Mouse (Mus musculus): ENCODE results near the gene Gm21973. TPM values are rescaled to one million over a fixed set of nuclear protein-coding genes. Genes with fewer than 3 reads are reported as not detected.

Gm21973 gene
- not detected for total RNA-seq (2021)
- long read RNA-seq, experiment 1, result 0 reads
- long read RNA-seq, experiment 2, partial matches to known transcripts, result 0 of 3 reads
- long read RNA-seq, experiment 2, other reads (novel, unspliced or antisense), result 3 of 3 reads

DNA sequence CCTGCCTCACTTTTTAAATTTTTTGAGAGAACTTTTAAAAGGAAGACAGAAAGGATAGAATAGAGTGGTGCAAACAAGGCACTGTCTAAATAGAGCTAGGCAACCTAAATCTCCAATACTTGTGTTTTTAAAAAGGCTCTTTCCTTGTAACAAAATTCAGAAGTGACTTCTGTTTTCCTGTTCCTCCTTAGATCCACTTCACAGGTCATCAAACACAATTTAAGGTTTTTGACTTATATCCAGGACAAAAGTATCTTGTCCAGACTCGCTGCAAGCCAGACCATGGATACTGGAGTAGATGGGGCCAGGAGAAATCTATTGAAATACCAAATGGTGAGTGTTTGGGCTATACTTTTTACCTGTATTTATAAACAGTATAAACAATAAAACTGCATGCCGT lies at the start of gene Gm21973:
Gene Gm21973, plus strand, starts transcription at position 301 of the 400 bp plus-strand sequence.
- no peak for DNase-seq (ENCODE audit: low spot score in 2 of 2)

DNA sequence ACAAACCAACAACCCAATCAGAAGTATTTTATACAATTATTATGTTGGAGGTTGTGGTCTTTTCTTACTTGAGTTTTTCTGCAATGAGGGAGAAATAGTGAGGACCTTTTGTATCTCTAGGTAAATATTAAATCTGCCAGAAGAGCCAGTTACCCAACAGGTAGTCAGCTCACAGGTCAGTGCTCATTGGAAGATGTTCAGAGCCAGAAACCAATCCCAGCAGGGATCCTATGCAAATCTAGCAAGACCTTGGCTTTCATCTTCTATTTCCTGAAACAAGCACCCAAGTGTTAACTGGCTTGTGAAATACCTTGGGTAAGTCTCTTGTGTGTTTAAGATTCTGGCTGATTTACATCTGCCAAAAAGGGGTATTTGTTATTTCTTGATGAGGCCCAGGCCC lies 48.8 kb upstream of the Gm21973 start:
- DNase-seq (ENCODE audit: low spot score in 2 of 2), result no peak

DNA sequence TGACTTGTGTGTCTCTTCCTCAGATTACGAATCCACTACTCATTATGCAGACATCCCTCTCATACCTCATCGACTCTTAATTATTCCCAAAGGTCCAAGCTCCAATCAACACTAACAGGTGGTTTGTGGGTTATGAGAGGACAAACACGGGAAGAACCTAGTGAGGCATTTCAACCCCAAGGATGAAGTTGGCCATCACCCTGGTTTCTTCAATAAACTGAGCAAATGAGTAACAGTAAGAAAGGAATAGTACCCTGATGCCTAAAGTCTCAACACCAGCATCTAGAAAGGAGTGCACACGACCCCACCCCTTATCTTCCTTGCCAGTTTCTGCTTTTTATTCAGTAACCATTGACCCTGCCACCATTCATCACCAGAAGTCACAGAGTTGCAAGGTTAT lies 47.7 kb upstream of the Gm21973 start:
- no peak for DNase-seq (ENCODE audit: low spot score in 2 of 2)

DNA sequence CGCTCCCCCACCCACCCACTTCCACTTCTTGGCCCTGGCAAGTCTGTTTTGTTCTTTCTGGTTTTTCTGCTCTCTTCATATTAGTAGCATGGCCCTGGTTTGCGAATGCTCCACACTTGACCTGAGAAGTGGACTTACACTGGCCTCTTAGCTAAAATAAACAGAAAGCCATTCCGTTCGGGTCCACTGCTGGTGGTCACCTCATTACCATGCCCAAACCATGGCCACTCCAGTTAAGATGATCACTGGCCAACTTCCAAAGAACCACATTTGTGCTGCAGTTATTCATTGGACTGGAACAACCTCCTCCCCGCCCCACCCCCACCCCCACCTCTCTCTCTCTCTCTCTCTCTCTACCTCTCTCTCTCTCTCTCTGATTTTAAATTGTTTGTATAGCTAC lies 43.6 kb upstream of the Gm21973 start:
- DNase-seq (ENCODE audit: low spot score in 2 of 2), result no peak

DNA sequence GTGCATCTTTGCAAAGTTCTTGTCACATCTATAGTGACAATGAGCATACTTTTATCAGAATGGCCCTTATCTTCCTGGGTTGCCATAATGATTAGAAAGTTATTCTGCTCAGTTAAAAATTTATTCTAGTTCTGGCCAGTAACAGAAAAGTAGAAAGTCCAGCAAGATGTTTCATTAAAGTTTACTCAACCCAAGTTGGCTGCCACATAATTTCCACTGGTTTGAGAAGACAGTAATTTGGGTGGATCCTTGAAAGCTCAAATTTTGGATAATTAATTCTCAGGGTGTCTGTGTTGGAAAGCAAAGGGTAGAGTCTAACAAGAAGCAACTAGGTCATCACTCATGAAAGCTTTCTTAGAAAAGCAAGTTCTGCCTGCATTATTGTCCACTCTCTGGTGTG lies 41.5 kb upstream of the Gm21973 start:
- no peak for DNase-seq (ENCODE audit: low spot score in 2 of 2)

DNA sequence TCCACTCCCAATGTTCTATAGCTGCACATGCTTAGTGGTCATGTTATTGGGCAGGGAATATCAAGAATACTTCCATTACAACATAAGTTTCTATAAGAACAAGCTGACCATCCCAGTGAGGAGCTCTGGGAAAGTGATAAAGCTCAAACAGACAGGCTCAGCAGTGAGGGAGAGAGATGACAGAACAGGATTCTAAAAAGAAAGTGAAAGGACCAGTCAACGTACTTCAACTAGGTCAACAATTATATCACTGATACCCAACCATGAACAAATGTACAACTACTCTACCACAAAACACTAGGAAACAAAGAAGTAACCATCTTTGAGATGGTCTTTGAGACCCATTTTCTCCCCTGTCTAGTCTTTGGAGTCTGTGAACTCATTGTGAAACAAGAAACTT lies 28.6 kb upstream of the Gm21973 start:
- DNase-seq (ENCODE audit: low spot score in 2 of 2), result no peak

DNA sequence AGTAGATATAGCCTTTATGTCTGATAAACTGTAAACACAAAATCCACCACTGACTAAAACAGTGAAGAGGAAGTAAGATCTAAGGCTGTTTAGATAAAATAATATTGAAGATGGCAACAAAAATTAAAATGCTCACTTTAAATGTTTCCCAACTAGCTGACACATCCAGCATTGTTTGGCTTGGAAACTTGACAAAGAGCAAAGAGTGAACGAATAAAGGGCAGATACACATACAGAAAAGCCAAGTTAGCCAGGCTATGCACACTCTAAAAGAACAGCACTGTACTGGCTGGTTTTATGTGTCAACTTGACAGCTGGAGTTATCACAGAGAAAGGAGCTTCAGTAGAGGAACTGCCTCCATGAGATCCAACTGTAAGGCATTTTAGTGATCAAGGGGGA lies 27.1 kb upstream of the Gm21973 start:
- no peak for DNase-seq (ENCODE audit: low spot score in 2 of 2)

DNA sequence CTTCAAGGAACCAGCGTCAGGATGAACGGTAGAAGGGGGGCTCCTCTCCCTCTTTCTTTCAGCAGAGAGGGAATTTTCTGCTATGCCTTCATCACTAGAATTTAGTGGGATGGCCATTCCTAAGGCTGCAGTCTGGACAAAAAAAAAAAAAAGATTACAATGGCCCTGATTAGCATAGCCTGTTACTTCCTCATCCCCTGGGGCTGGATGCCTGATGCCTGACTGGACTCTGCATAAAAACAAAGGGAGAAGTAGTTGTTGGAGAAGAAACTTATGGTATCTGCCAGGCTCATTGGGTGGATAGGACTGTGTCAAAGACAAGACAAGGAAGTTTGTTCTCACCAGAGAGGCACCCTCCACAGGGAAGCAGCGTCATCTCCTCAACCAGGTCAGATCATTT lies 25.7 kb upstream of the Gm21973 start:
- no peak for DNase-seq (ENCODE audit: low spot score in 2 of 2)

DNA sequence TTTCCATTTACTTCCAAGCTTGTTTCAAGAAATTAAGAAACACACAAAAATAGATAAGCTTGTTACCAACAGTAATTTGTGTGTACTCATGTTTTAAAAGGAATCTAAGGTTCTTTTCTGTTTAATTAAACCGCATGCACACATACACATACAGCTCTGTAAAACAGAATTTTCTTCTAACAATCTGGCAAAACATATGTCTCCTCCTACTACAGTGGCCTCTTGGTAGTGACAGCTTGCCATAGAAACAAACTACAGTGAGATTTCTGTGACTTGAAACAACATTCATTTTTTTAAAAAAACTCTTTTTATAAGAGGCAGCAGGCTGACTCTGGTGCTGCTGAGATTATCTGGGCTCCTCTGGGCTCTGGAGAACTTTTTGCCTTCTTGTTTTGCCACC lies 18.7 kb upstream of the Gm21973 start:
- peak in 1 of 2 experiments; percentile 53 for DNase-seq (ENCODE audit: low spot score in 2 of 2)

DNA sequence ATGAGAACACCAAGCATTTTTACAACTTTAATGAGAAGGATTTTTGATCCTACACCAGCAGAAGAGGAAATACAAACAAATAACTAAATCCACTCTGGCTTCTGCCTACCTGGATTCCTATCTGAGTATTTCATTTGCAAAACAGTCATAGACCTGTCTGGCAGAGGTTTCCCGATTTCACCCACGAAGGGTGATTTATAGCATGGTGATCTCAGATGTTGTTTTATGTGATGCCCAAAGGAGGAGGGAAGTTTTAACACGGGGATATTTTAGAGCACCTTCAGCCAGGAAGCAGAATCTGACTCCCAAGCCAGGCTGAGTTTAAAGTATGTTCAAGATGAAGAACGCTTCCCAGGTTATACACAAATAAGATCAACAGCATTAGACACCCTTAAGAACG lies 13.4 kb upstream of the Gm21973 start:
- DNase-seq (ENCODE audit: low spot score in 2 of 2), result no peak

DNA sequence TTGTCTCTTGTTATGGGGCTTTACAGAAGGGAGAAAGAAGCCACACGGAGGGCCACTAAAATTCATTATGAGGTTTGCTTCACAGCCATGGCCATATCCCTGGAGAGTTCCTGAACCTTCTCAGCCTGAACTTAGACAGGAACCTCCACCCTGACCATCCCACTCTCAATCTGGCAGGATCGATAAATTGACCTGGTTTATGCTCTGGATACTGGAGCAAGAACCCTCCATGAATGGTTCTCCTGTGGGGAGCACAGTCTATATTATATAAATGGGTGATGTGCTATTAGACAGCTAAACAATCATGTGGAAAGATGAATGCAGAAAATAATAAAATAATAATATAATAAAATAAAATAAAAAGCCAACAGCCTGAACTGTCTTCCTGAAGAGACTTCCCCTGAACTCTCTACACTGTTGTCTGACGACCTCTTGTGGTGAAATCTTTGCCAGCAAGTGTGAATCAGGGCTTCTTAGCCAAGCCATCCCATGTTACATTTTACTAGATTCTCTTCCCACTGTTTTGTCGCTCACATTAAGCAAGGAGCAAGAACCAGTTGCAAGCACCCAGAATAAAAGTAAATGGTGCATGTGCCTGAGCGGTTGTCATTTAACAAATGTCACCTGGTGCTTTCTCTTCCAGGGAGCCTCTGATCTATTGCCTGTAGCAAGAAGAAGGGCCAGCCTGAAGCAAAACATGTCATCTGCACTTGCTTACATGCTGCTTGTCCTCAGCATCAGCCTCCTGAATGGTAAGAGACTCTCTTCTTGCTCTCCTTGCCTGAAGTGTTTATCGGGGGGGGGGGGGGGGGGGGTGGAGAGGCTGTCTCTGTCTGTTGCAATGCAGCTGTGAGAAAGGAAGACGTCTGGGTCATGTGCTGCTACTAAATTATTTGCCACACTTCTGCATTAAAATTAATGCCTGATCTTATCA lies 11.4 kb upstream of the Gm21973 start:
- peak; percentile 66 to 77 for DNase-seq (ENCODE audit: low spot score in 2 of 2)

DNA sequence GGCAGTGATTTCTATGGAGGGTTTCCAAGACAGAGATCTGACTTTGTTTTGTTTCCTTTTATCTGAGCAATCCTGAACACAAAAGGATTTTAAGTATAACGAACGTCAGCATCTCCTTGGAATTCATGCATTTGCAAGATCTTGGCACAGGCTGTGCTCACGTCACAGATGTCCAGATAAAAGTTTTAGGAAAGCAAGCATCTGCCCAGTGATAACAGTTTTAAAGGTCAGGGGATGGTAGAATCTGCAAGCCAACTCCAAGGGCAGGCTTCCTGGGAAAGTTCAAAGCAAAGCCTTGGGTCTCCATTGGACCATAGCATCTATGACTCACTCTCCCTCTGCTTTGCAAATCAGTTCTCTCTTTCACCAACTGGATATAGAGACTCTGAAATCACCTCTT lies 5.4 kb downstream of the Gm21973 start:
- no peak for DNase-seq (ENCODE audit: low spot score in 2 of 2)

DNA sequence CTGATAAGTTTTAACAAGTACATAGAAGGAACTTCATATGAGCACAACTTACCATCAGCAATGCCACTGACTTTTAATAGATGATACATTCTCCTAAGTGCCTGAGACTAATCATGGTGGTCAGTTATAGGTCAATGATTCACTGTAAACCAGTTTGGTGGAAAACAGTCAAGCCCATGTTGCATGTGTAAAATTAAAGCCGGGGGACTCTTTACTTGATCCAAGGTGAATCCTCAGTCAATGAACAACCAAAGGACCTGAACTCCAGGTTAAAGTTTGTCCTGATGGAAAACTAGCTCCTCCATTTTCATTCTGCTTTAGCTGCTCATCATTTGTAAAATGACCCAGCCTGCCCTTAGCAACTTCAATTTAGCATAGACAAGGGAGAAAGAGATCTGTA lies 7.4 kb downstream of the Gm21973 start:
- no peak for DNase-seq (ENCODE audit: low spot score in 2 of 2)

DNA sequence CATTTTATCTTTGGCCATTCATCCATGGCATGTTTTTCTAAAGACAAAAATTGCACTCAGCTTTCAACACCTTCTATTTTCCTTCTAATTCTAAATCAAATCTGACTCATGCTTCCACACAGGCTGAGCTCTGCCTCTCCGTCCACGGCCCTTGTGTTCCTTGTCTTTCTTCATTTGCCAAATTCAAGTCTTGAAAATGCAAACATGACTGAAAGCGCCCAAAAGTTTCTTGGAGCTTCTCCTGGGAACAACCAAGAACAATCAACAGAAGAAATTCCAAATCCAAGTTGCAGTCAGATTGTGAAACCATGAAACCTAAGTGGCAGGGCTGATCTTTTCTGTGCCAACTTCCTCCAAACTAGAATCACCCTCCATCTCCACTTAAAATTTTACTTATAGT lies 13.4 kb downstream of the Gm21973 start:
- DNase-seq (ENCODE audit: low spot score in 2 of 2), result no peak

DNA sequence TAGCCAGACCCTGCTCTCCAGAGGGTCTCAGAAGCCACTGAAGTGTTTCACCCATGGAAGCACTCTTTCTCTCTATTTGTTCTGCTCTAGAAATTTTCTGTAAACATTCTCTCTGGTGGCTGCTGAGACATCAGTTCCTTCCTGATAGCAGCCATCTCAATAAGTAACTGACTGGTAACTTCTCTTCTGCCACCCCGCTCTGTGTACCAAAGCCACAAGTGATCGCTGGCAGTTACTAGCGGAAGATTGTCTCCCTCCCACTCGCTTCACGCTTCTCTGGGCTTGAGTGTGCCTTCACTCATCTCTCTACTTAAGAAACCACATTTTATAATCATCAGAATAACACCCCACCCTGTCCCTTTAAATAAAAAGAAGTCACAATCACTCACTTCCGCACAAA lies 21.9 kb downstream of the Gm21973 start:
- no peak for DNase-seq (ENCODE audit: low spot score in 2 of 2)

DNA sequence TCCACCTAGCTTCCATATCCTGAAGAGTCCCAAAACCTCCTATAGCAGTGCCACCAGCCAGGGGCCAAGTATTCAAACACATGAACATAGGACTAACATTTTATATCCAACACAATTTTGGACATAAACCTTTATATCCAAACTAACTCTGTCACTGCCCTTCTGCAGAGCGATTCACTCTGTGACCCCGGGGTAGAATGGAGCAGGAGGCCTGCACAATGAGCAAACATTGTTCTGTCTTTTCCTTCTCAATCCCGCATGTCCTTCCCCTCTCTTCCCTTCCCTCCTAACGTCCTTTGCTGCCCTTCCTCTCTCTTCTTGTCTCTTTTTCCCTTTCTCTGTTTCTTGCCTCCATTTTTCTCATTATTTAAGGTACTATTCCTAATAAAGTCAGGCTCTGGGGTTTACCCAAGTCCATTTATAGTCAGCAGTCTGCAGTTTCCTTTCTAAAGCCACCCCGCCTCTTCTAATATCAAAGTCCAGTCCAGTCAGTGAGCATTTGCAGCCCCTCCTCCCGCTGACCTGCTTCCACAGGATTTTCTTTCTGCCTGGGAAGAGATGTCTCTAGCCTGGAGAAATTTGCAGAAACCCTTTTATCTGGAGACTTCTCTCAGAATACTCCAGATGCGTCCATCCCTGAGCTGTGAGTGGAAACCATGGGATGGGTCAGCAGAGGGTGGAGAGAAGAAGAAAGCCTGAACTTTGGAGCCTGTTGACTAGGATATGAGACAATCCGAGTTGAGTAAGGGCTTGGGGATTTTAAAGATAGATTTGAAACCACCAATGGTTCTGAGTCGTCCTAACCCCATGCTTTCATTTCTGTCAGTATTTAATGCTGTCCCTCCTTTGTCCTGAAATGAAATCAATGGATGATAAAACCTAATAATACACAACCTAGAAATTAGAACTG lies 33.1 kb downstream of the Gm21973 start, which contains the start of gene Agxt2:
Gene Agxt2, plus strand, starts transcription at position 494 of the 910 bp plus-strand sequence.
- DNase-seq (ENCODE audit: low spot score in 2 of 2), result no peak

DNA sequence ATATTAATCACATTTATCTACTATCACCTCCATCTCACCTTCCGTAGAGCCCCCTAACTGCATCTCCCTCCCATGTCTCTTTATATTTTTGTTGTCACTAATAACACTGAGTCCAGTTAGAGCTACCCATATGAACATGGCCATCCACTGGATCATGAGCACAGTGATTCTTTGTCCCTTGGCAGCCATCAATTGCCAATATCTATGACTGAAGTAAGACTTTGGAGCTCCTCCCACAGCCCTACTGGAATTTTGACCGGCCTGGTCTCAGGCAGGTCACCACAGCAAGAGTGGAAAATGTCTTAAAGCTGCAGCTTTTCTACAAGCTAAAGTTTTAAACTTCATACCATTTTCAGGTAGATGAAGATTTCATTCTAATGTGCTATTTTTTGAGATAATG lies 41.2 kb downstream of the Gm21973 start:
- DNase-seq (ENCODE audit: low spot score in 2 of 2), result no peak

DNA sequence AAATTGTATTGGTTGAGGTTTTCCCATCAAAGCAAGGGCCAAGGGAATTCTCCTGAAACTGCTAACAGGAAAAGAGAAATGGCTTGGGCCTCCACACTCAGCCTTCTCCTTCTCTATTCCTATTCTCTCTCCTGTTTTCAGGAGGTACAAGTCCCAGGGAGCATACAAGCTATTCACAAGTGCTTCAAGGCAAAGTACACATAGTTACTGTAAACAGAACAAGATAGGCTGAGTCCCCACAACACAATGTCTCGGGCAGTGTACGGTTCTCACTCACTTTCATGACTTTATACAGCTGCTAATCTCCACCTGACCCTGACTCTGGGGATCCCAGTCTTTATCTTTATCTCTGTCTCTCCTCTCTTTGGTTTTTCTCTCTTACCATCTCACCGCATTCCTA lies 50.2 kb downstream of the Gm21973 start:
- no peak for DNase-seq (ENCODE audit: low spot score in 2 of 2)

DNA sequence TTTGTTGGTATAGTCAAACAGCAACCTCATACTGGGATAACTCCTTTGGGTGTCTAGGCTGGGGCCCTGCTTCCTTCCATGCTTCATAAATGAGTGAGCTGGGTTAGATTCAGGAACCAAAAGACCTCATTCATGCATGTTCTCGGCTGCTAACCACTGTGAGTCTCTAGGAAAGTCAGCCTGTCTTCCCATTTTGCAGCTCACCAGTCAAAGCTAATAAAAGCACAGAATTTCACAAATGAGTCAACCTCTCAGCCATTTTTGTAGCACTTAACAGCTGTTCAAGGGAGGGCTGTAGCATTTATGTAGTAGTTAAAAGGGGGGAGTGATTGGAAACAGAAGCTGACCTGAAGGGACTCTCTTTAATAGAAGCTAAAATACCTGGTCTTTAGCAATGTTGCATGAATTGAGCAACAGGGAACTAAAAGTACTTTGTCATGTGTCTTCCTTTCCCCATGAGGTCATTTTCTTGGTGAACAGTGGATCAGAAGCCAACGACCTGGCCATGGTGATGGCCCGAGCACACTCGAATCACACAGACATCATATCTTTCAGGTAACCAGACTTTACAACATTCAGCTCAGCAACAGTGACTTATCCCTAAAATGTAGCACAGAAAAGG lies 53.3 kb downstream of the Gm21973 start:
- DNase-seq (ENCODE audit: low spot score in 2 of 2), result no peak

DNA sequence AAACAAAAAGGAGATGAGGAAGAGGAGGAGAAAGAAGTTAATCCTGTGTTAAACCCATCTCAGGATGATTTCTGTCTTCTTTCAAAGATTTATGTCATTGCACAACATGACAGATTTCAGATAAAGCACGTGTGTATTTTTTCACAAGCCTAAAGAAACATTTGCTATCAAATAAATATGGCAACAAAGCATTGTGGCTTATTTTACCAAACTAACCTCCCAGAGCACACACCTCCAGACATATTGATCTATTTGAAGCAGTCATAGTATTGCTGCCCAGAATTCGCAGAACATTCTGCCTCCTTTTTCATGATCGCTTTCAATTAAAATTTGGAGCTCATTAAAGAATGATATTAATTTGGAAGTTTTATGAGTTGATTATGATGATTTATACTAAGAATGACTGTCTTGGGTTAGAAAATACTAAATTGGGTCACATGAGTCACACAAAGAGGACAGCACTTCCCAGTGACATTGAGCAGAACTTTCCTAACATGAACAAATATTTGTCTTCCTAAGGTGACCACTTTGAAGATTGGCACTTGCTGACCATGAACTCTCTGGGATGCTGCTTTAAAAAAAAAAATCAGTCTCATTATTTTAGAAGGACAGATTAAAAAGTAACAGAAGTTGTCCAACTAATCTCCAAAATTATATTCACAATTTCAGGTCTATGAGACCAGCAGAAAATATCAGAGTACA lies 54.7 kb downstream of the Gm21973 start:
- DNase-seq (ENCODE audit: low spot score in 2 of 2), result peak in 1 of 2 experiments; percentile 15

DNA sequence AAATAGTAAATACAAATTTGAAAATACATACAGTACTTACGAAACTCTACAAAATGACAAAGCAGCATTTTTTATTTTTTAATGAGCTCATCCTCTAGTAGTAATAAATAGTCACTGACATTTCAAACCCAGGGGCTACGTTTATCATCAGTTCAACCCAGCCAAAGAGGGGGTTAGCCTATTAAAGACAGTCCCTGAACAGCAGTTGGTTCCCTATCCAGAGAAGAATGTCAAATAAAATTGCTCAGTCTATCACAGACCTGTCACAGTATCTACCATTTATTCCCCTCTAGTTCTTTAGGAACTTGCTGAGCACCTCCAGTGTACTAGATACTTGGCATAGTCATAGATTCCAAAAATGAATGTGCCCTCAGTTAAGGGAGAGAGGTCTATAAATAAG lies 62.1 kb downstream of the Gm21973 start:
- DNase-seq (ENCODE audit: low spot score in 2 of 2), result no peak
